Mouse (Mus musculus) CH12.LX (cell line): ENCODE measurements around the gene Rbbp5. TPM values are rescaled to one million over a fixed set of nuclear protein-coding genes. Genes with fewer than 3 reads are reported as not detected.

Source experiments
- DNase-seq: peaks from one replicate; pipeline ENCODE4 v3.0.0-alpha.2; 2013; ENCODE audit errors: extremely low read depth
- H3K27ac ChIP-seq: 2 replicates; pipeline ENCODE4 v1.5.1; 2012; ENCODE audit warnings: low read depth, mild to moderate bottlenecking, control low read depth, moderate library complexity; ENCODE audit not compliant: insufficient read depth
- H3K27me3 ChIP-seq: replicated peaks from 2 replicates; pipeline ENCODE3; 2012; ENCODE audit warnings: inconsistent platforms
- H3K36me3 ChIP-seq, 2 experiments: replicated peaks in 1 of 2; 2 replicates each; pipeline versions ENCODE3 to v1.6.1; 2012; ENCODE audit warnings: inconsistent platforms in 1 of 2, low read length in 1 of 2, mild to moderate bottlenecking in 1 of 2, mixed read lengths in 1 of 2, moderate library complexity in 1 of 2; ENCODE audit not compliant: control insufficient read depth in 1 of 2, insufficient read depth in 1 of 2
- H3K4me1 ChIP-seq, 2 experiments: 2 replicates each; pipeline ENCODE4 v1.6.1; 2012; ENCODE audit warnings: inconsistent platforms in 1 of 2, moderate library complexity in 1 of 2; ENCODE audit not compliant: insufficient read depth in 2 of 2, control insufficient read depth in 1 of 2
- H3K4me2 ChIP-seq: 2 replicates; pipeline ENCODE4 v1.6.1; 2012; ENCODE audit warnings: low read depth, mild to moderate bottlenecking, control low read depth; ENCODE audit not compliant: poor library complexity, insufficient read depth, severe bottlenecking
- H3K4me3 ChIP-seq, 3 experiments: fragments of 150-350 bp in 1 of 3; sonication (generic) in 1 of 3; replicated peaks in 1 of 3; 2 replicates each; pipeline versions ENCODE3 to v1.5.1; 2011 to 2012; ENCODE audit warnings: low read depth in 2 of 3, low read length in 2 of 3, mild to moderate bottlenecking in 2 of 3, moderate library complexity in 2 of 3, control low read depth in 1 of 3, improper control_type of control experiment in 1 of 3, inconsistent platforms in 1 of 3, mixed read lengths in 1 of 3; ENCODE audit not compliant: poor library complexity in 1 of 3
- H3K79me2 ChIP-seq: replicated peaks from 2 replicates; pipeline ENCODE4 v1.6.1; 2012; ENCODE audit warnings: mild to moderate bottlenecking, moderate library complexity; ENCODE audit not compliant: control insufficient read depth, poor library complexity, insufficient read depth, severe bottlenecking; ENCODE audit errors: extremely low read depth
- H3K9ac ChIP-seq: 2 replicates; pipeline ENCODE4 v1.6.1; 2012; ENCODE audit warnings: low read depth, mild to moderate bottlenecking, control low read depth, moderate library complexity; ENCODE audit not compliant: insufficient read depth
- H3K9me3 ChIP-seq: replicated peaks from 2 replicates; pipeline ENCODE3; 2012; ENCODE audit warnings: low read length, inconsistent platforms, mixed read lengths
- BHLHE40 ChIP-seq: IDR thresholded peaks from 2 replicates; pipeline ENCODE4 v1.6.1; 2011; ENCODE audit warnings: mild to moderate bottlenecking, low read depth, low read length, improper control_type of control experiment
- CHD1 ChIP-seq: IDR thresholded peaks from 2 replicates; pipeline ENCODE4 v1.6.1; 2012; ENCODE audit warnings: low read depth, low read length, improper control_type of control experiment, inconsistent platforms
- CTCF ChIP-seq, 2 experiments: IDR thresholded peaks in 1 of 2; conservative IDR thresholded peaks in 1 of 2; 2 replicates each; pipeline ENCODE4 v1.5.1; 2011 to 2012; ENCODE audit warnings: low read depth in 2 of 2, low read length in 2 of 2, improper control_type of control experiment in 1 of 2, inconsistent platforms in 1 of 2, mild to moderate bottlenecking in 1 of 2, moderate library complexity in 1 of 2
- E2F4 ChIP-seq: IDR thresholded peaks from 2 replicates; pipeline ENCODE4 v1.6.1; 2011; ENCODE audit warnings: low read depth, low read length, improper control_type of control experiment; ENCODE audit not compliant: insufficient replicate concordance
- ELF1 ChIP-seq: IDR thresholded peaks from 2 replicates; pipeline ENCODE4 v1.6.1; 2014; ENCODE audit warnings: low read depth, mild to moderate bottlenecking, inconsistent platforms, low read length, improper control_type of control experiment
- EP300 ChIP-seq: IDR thresholded peaks from 2 replicates; pipeline ENCODE4 v1.6.1; 2011; ENCODE audit warnings: low read length, improper control_type of control experiment
- ETS1 ChIP-seq: conservative IDR thresholded peaks from 2 replicates; pipeline ENCODE4 v1.6.1; 2012; ENCODE audit warnings: low read depth, mild to moderate bottlenecking, inconsistent platforms, low read length, improper control_type of control experiment, moderate library complexity
- GABPA ChIP-seq: IDR thresholded peaks from 2 replicates; pipeline ENCODE4 v1.6.1; 2012; ENCODE audit warnings: low read depth, low read length, improper control_type of control experiment, inconsistent platforms; ENCODE audit not compliant: insufficient replicate concordance
- JUN ChIP-seq: IDR thresholded peaks from 2 replicates; pipeline ENCODE4 v1.6.1; 2011; ENCODE audit warnings: low read depth, mild to moderate bottlenecking, low read length, improper control_type of control experiment, moderate library complexity; ENCODE audit not compliant: insufficient read depth
- KAT2A ChIP-seq: IDR thresholded peaks from 2 replicates; pipeline ENCODE4 v1.6.1; 2012; ENCODE audit warnings: low read length, improper control_type of control experiment, inconsistent platforms; ENCODE audit not compliant: insufficient replicate concordance
- MAX ChIP-seq: IDR thresholded peaks from 2 replicates; pipeline ENCODE4 v1.6.1; 2011; ENCODE audit warnings: low read length, improper control_type of control experiment
- MEF2A ChIP-seq: IDR thresholded peaks from 2 replicates; pipeline ENCODE4 v1.6.1; 2014; ENCODE audit warnings: low read depth, mild to moderate bottlenecking, inconsistent platforms, low read length, improper control_type of control experiment, borderline replicate concordance
- MYC ChIP-seq: IDR thresholded peaks from 2 replicates; pipeline ENCODE4 v1.6.1; 2011; ENCODE audit warnings: low read depth, mild to moderate bottlenecking, improper control_type of control experiment, low read length
- PAX5 ChIP-seq: IDR thresholded peaks from 2 replicates; pipeline ENCODE4 v1.6.1; 2012; ENCODE audit warnings: low read length, inconsistent platforms, mixed read lengths
- POLR2AphosphoS2 ChIP-seq: IDR thresholded peaks from 2 replicates; pipeline ENCODE4 v1.6.1; 2011; ENCODE audit warnings: low read depth, low read length, improper control_type of control experiment
- RAD21 ChIP-seq: IDR thresholded peaks from 2 replicates; pipeline ENCODE4 v1.6.1; 2011; ENCODE audit warnings: low read depth, mild to moderate bottlenecking, low read length, improper control_type of control experiment, moderate library complexity
- TBP ChIP-seq: conservative IDR thresholded peaks from 2 replicates; pipeline ENCODE4 v1.6.1; 2011; ENCODE audit warnings: low read depth, low read length, improper control_type of control experiment
- TCF12 ChIP-seq: IDR thresholded peaks from 2 replicates; pipeline ENCODE4 v1.6.1; 2014; ENCODE audit warnings: low read depth, mild to moderate bottlenecking, inconsistent platforms, low read length, improper control_type of control experiment
- UBTF ChIP-seq: IDR thresholded peaks from 2 replicates; pipeline ENCODE4 v1.6.1; 2012; ENCODE audit warnings: low read depth, mild to moderate bottlenecking, inconsistent platforms, low read length, improper control_type of control experiment, moderate library complexity
- USF1 ChIP-seq: IDR thresholded peaks from 2 replicates; pipeline ENCODE4 v1.6.1; 2014; ENCODE audit warnings: low read depth, mild to moderate bottlenecking, inconsistent platforms, low read length, improper control_type of control experiment
- ZMIZ1 ChIP-seq: IDR thresholded peaks from 2 replicates; pipeline ENCODE4 v1.6.1; 2012; ENCODE audit warnings: low read depth, mild to moderate bottlenecking, inconsistent platforms, low read length, improper control_type of control experiment
- ZNF384 ChIP-seq: IDR thresholded peaks from 2 replicates; pipeline ENCODE4 v1.6.1; 2012; ENCODE audit warnings: low read depth, low read length, improper control_type of control experiment, inconsistent platforms
- dilution Hi-C: fragments of 300-500 bp; cut with MboI; formaldehyde crosslinking; loops from 2 replicates; pipeline ENCODE4 v1.14.3; 2020; ENCODE audit warnings: low sequenced_read_pairs; ENCODE audit not compliant: extremely low pct_unique_long_range_greater_than_20kb, extremely low pct_ligation_motif_present
- in situ Hi-C: fragments of 300-500 bp; cut with MboI; formaldehyde crosslinking; loops from 3 replicates; pipeline ENCODE4 v1.14.3; 2019; ENCODE audit warnings: low sequenced_read_pairs, low pct_ligation_motif_present, low pct_unique_long_range_greater_than_20kb, mixed read lengths
- polyA plus RNA-seq: library from polyadenylated mRNA; unstranded; fragments of >175 nt; gene quantifications from 2 replicates; pipeline ENCODE4 v1.2.1, GENCODE M21; 2012; ENCODE audit warnings: low read depth; ENCODE audit not compliant: insufficient read length
- total RNA-seq, 2 experiments: library from RNA; depleted of rRNA; stranded (reverse); fragments of 300-350 nt in 1 of 2; fragments of >200 nt in 1 of 2; gene quantifications; 2 replicates each; pipeline ENCODE4 v1.2.3; 2012 to 2014

Rbbp5 gene
- total and polyA plus RNA-seq, 3 experiments, result 36.9 to 52.5 (median 50.3) TPM

DNA sequence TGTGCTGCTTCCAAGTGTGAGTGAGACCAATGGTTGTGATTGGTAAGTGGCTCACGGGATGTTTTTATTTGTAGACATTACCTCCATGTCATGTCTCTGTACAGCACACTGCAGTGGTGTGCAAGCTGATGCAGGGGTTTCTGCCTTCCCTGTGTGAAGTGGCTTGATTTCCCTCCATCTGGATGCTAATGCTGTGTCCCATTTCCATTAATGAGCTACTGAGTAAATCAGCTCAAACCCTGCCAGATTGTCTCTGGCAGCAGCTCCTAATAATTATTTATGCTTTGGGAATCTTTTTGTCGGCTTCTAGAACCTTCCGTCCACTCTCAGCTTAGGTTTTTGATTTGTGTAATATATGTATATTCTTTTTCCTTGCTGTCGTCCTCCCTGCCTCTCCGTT is 28.0 kb downstream of the Rbbp5 start:
- Histone ChIP-seq H3K4me1 (no peaks in the 10 kb centered on the region), H3K27ac (no peak overlapping the region), H3K9me3 (no peaks in the 10 kb centered on the region), H3K4me2 (no peak overlapping the region), H3K79me2 (no peaks in the 10 kb centered on the region), H3K36me3 (peaks cover 55 to 90% of the 10 kb centered on the region in 2 experiments), H3K27me3 (no peaks in the 10 kb centered on the region), H3K4me3 (no peak overlapping the region), H3K9ac (no peak overlapping the region)
- dilution Hi-C loops, result no loop called here
- in situ Hi-C loops, result no loop called here
- DNase-seq, result no peak
- TF ChIP-seq CTCF (conservative IDR thresholded peaks at IDR 0.05 in 1 of 2, IDR thresholded peaks at IDR 0.05 in 1 of 2; ENCODE audit: low read depth in 2 of 2, low read length in 2 of 2) (no peak), TCF12 (no peak), RAD21 (no peak), USF1 (no peak), ETS1 (no peak), TBP (no peak), ZNF384 (no peak), MYC (no peak), GABPA (no peak), JUN (no peak), ELF1 (no peak), PAX5 (no peak)

DNA sequence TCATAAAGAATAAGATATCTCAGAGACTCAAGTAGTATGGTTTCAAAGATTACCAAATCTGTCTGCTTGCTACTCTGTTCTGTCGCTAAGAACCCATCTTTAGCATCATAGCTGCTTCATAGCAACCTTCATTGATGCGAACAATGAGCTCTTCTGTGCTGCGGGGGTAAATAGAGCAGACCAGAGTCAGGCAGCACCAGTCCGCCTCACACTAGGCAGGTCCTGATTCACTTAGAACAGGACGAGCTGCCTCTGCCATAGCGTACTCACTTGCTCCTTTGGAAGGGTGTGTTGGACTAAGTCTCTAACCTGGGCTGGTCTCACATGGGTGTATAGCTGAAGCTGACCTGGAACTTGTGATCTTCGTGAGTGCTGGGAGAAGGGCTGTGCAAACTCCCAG is 28.9 kb downstream of the Rbbp5 start, which contains the start of gene Tmem81:
Tmem81 (plus strand) TSS at position 173 of the 400 bp plus-strand sequence.
- Histone ChIP-seq H3K27me3 (no peaks in the 10 kb centered on the region), H3K4me2 (no peak within 1 kb of the TSS), H3K36me3 (peaks cover 50 to 82% of the 10 kb centered on the region in 2 experiments), H3K4me3 (no peak within 1 kb of the TSS), H3K9ac (no peak within 1 kb of the TSS), H3K27ac (no peak within 1 kb of the TSS), H3K9me3 (no peaks in the 10 kb centered on the region), H3K4me1 (no peaks in the 10 kb centered on the region), H3K79me2 (no peaks in the 10 kb centered on the region)
- in situ Hi-C loops (no loop called here), dilution Hi-C loops (no loop called here)
- no peak for DNase-seq
- no peak for TF ChIP-seq BHLHE40
- no peak for TF ChIP-seq ZMIZ1
- TF ChIP-seq E2F4, result no peak

DNA sequence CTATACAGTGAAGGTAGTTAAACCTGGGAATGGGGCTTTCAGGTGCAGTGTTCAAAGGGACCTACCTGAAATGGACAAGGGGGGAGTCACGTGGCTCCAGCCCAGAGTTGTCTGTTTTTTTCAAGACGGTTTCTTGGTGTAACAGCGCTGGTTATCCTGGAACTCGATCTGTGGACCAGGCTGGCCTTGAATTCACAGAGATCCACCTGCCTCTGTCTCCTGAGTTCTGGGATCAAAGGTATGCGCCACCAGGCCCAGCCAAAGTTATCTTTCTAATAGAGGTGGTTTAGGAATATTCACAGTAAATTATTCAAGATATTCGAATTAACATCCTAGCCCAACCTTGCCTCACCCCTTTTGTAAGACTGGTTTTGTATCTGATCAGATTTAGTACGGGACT is 29.5 kb downstream of the Rbbp5 start:
- TF ChIP-seq MEF2A, result no peak
- no peak for TF ChIP-seq TBP
- no peak for TF ChIP-seq POLR2AphosphoS2
- no peak for TF ChIP-seq UBTF
- TF ChIP-seq BHLHE40, result no peak
- TF ChIP-seq RAD21, result no peak
- TF ChIP-seq ETS1, result no peak
- TF ChIP-seq MAX, result no peak
- no peak for TF ChIP-seq USF1
- no peak for TF ChIP-seq CHD1
- TF ChIP-seq GABPA, result no peak
- TF ChIP-seq KAT2A, result no peak
- no peak for TF ChIP-seq EP300
- no peak for TF ChIP-seq JUN
- no peak for DNase-seq
- Histone ChIP-seq H3K4me2 (no peak overlapping the region), H3K9me3 (no peaks in the 10 kb centered on the region), H3K4me3 (no peak overlapping the region), H3K9ac (no peak overlapping the region), H3K27me3 (no peaks in the 10 kb centered on the region), H3K36me3 (peaks cover 45 to 76% of the 10 kb centered on the region in 2 experiments), H3K79me2 (no peaks in the 10 kb centered on the region), H3K4me1 (no peaks in the 10 kb centered on the region), H3K27ac (no peak overlapping the region)
- dilution Hi-C loops (no loop called here), in situ Hi-C loops (no loop called here)
